ENCODE assay signal across 29 mouse cellular contexts in genomic region chr3:63398171-63398570, GRCm38 (mm10).
"Had no signal": no experiment of that assay in that cellular context is flagged by ENCODE, and none has a peak within 500 bp of the region (broad histone marks: within the 10 kb centered on the region; RNA-seq: fewer than 3 reads in every experiment).

No protein-coding gene starts in this region.

- H3K36me3 ChIP-seq: limb, embryonic 10.5 days; limb, embryonic 12.5 days; limb, embryonic 13.5 days; limb, embryonic 15.5 days; liver, embryonic 12.5 days; liver, embryonic 13.5 days; liver, embryonic 15.5 days; lung, embryonic 15.5 days; midbrain, embryonic 10.5 days; midbrain, embryonic 12.5 days; midbrain, embryonic 13.5 days; midbrain, embryonic 15.5 days; neural tube, embryonic 12.5 days had no signal

- H3K9me3 ChIP-seq: limb, embryonic 10.5 days; limb, embryonic 12.5 days; limb, embryonic 13.5 days; limb, embryonic 15.5 days; liver, embryonic 12.5 days; liver, embryonic 13.5 days; liver, embryonic 15.5 days; lung, embryonic 15.5 days; megakaryocyte, embryonic 14.5 days; midbrain, embryonic 10.5 days; midbrain, embryonic 12.5 days; midbrain, embryonic 13.5 days; midbrain, embryonic 15.5 days; neural tube, embryonic 12.5 days had no signal

- H3K4me2 ChIP-seq: limb, embryonic 12.5 days; limb, embryonic 13.5 days; limb, embryonic 15.5 days; liver, embryonic 11.5 days; liver, embryonic 12.5 days; liver, embryonic 13.5 days; liver, embryonic 15.5 days; lung, embryonic 14.5 days; lung, embryonic 15.5 days; midbrain, embryonic 11.5 days; midbrain, embryonic 12.5 days; midbrain, embryonic 13.5 days; midbrain, embryonic 15.5 days; neural tube, embryonic 12.5 days had no signal

- H3K27me3 ChIP-seq: limb, embryonic 12.5 days; limb, embryonic 13.5 days; limb, embryonic 15.5 days; liver, embryonic 12.5 days; liver, embryonic 13.5 days; liver, embryonic 15.5 days; lung, embryonic 15.5 days; megakaryocyte, embryonic 14.5 days; midbrain, embryonic 12.5 days; midbrain, embryonic 13.5 days; midbrain, embryonic 15.5 days; neural tube, embryonic 12.5 days had no signal

- H3K4me1 ChIP-seq: limb, embryonic 10.5 days; limb, embryonic 12.5 days; limb, embryonic 13.5 days; limb, embryonic 15.5 days; liver, embryonic 12.5 days; liver, embryonic 13.5 days; liver, embryonic 15.5 days; lung, embryonic 15.5 days; megakaryocyte, embryonic 14.5 days; midbrain, embryonic 10.5 days; midbrain, embryonic 12.5 days; midbrain, embryonic 13.5 days; midbrain, embryonic 15.5 days; neural tube, embryonic 12.5 days had no signal

- DNase-seq: left cerebral cortex, postnatal 4 days; liver; liver, embryonic 13.5 days; liver, postnatal 0 days; lung, adult 2 months; lung, postnatal 10 days; lung, postnatal 14 days; lung, postnatal 4 days; midbrain, embryonic 14.5 days had no signal

- H3K4me3 ChIP-seq: limb, embryonic 10.5 days; limb, embryonic 12.5 days; limb, embryonic 13.5 days; limb, embryonic 15.5 days; liver, embryonic 12.5 days; liver, embryonic 13.5 days; liver, embryonic 15.5 days; lung, embryonic 15.5 days; megakaryocyte, embryonic 14.5 days; midbrain, embryonic 10.5 days; midbrain, embryonic 12.5 days; midbrain, embryonic 13.5 days; midbrain, embryonic 15.5 days; myocyte; neural tube, embryonic 12.5 days had no signal

- H3K27ac ChIP-seq: limb, embryonic 10.5 days; limb, embryonic 12.5 days; limb, embryonic 13.5 days; limb, embryonic 15.5 days; liver, embryonic 12.5 days; liver, embryonic 13.5 days; liver, embryonic 14.5 days; liver, embryonic 15.5 days; lung, embryonic 15.5 days; macrophage; midbrain, embryonic 10.5 days; midbrain, embryonic 12.5 days; midbrain, embryonic 13.5 days; midbrain, embryonic 15.5 days; neural tube, embryonic 12.5 days had no signal

- ATAC-seq: liver, embryonic 12.5 days; liver, postnatal 0 days; midbrain, embryonic 13.5 days; midbrain, embryonic 15.5 days; midbrain, embryonic 16.5 days had no signal

- H3K9ac ChIP-seq: limb, embryonic 12.5 days; limb, embryonic 13.5 days; limb, embryonic 15.5 days; liver, embryonic 12.5 days; liver, embryonic 13.5 days; liver, embryonic 14.5 days; liver, embryonic 15.5 days; liver, postnatal 0 days; lung, embryonic 14.5 days; lung, embryonic 15.5 days; midbrain, embryonic 12.5 days; midbrain, embryonic 13.5 days; midbrain, embryonic 15.5 days; neural tube, embryonic 12.5 days had no signal
